Mouse (Mus musculus) ES-E14 (cell line): ENCODE measurements around the gene Ttbk1. TPM values are rescaled to one million over a fixed set of nuclear protein-coding genes. Genes with fewer than 3 reads are reported as not detected.

Experiments
- DNase-seq: peaks from one replicate; pipeline ENCODE4 v3.0.0-alpha.2; 2013; ENCODE audit warnings: low read depth, low spot score
- H3K27ac ChIP-seq: 2 replicates; pipeline ENCODE4 v1.5.1; 2012; ENCODE audit warnings: low read depth, mild to moderate bottlenecking, low read length, moderate library complexity, mixed read lengths; ENCODE audit not compliant: poor library complexity, insufficient read depth, severe bottlenecking
- H3K36me3 ChIP-seq: 2 replicates; pipeline ENCODE4 v1.6.1; 2012; ENCODE audit warnings: mild to moderate bottlenecking, low read length, moderate library complexity, mixed read lengths; ENCODE audit not compliant: control insufficient read depth, poor library complexity, insufficient read depth, severe bottlenecking
- H3K4me1 ChIP-seq, 2 experiments: fragments of 150-350 bp in 1 of 2; sonication (generic) in 1 of 2; 2 replicates each; pipeline ENCODE4 v1.6.1; 2012; ENCODE audit warnings: low read length in 2 of 2, mild to moderate bottlenecking in 1 of 2, mixed read lengths in 1 of 2; ENCODE audit not compliant: control insufficient read depth in 2 of 2, insufficient read depth in 2 of 2, poor library complexity in 1 of 2
- H3K4me3 ChIP-seq, 2 experiments: fragments of 150-350 bp in 1 of 2; sonication (generic) in 1 of 2; 2 replicates each; pipeline ENCODE4 v1.5.1; 2012; ENCODE audit warnings: low read length in 2 of 2, low read depth in 1 of 2, mild to moderate bottlenecking in 1 of 2, mixed read lengths in 1 of 2; ENCODE audit not compliant: insufficient read depth in 1 of 2, poor library complexity in 1 of 2, severe bottlenecking in 1 of 2
- H3K9ac ChIP-seq: 2 replicates; pipeline ENCODE4 v1.6.1; 2012; ENCODE audit warnings: low read depth, mild to moderate bottlenecking, low read length, mixed read lengths; ENCODE audit not compliant: poor library complexity, insufficient read depth, severe bottlenecking
- H3K9me3 ChIP-seq: fragments of 150-350 bp; sonication (generic); 2 replicates; pipeline ENCODE4 v1.6.1; 2012; ENCODE audit warnings: low read depth, mild to moderate bottlenecking, low read length; ENCODE audit not compliant: control insufficient read depth, insufficient read depth
- CHD2 ChIP-seq: IDR thresholded peaks from 2 replicates; pipeline ENCODE4 v1.6.1; 2014; ENCODE audit warnings: mild to moderate bottlenecking, low read depth, low read length, inconsistent platforms
- HCFC1 ChIP-seq: IDR thresholded peaks from 2 replicates; pipeline ENCODE4 v1.6.1; 2012; ENCODE audit warnings: low read length, inconsistent platforms, borderline replicate concordance; ENCODE audit not compliant: insufficient read depth
- MAFK ChIP-seq: IDR thresholded peaks from 2 replicates; pipeline ENCODE4 v1.6.1; 2014; ENCODE audit warnings: mild to moderate bottlenecking, low read depth, low read length, inconsistent platforms; ENCODE audit not compliant: insufficient read depth
- ZC3H11A ChIP-seq: IDR thresholded peaks from 2 replicates; pipeline ENCODE4 v1.6.1; 2012; ENCODE audit warnings: low read depth, mild to moderate bottlenecking, inconsistent platforms, low read length, borderline replicate concordance
- ZNF384 ChIP-seq: IDR thresholded peaks from 2 replicates; pipeline ENCODE4 v1.6.1; 2012; ENCODE audit warnings: low read depth, low read length, inconsistent platforms
- in situ Hi-C, 2 experiments: fragments of 600-800 bp; cut with MboI; formaldehyde crosslinking; loops; one replicate each; pipeline ENCODE4 v1.15.1; 2025; ENCODE audit warnings: low sequenced_read_pairs in 2 of 2, inconsistent platforms in 1 of 2; ENCODE audit not compliant: unreplicated experiment in 2 of 2
- total RNA-seq: library from RNA; depleted of rRNA; stranded (reverse); fragments of 300-350 nt; gene quantifications from 2 replicates; pipeline ENCODE4 v1.2.3, GENCODE M21; 2012

The Ttbk1 gene
- total RNA-seq, 1 experiment: 0.98 TPM

DNA sequence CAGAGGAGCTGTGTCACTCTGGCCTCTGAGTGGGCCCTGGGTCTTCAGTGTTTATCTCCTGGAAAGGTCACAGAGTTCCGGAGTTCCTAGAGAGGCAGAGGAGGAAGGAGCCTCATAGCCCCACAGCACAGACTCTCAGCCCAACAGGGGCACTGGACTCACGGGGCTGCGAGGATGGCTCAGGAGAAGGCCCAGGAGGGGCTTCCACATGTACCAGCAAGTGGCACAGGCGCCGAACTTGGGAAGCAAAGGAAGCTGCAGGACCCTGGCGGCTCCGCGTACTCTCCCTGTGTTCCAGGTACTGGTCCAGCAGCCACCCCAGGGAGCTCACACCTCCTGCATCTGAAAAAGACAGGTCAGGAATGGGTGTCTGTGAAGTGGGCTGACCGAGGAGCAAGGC is 33.7 kb upstream of the Ttbk1 start:
- no peak overlapping the region for H3K27ac ChIP-seq
- TF ChIP-seq ZC3H11A (no peak), ZNF384 (no peak), HCFC1 (no peak), CHD2 (no peak), MAFK (no peak)
- in situ Hi-C loops: no loop called here
- no peak for DNase-seq
- H3K9ac ChIP-seq: no peak overlapping the region
- no peaks in the 10 kb centered on the region for H3K9me3 ChIP-seq
- H3K4me3 ChIP-seq: peak overlapping the region; percentile 60 to 61; a peak in 2 of 4 replicates
- H3K4me1 ChIP-seq: peaks cover 0 to 5% of the 10 kb centered on the region in 2 experiments; a peak in 1 of 4 replicates
- H3K36me3 ChIP-seq: no peaks in the 10 kb centered on the region

GRCm38 (mm10) chr17:46520385-46520979 is 33.0 kb upstream of the Ttbk1 start:
- Histone ChIP-seq H3K9ac (peak overlapping the region; percentile 53), H3K36me3 (no peaks in the 10 kb centered on the region), H3K4me1 (peaks cover 0 to 5% of the 10 kb centered on the region in 2 experiments; a peak in 1 of 4 replicates), H3K4me3 (peak overlapping the region; percentile 60 to 61), H3K27ac (no peak overlapping the region), H3K9me3 (no peaks in the 10 kb centered on the region)
- DNase-seq: no peak
- TF ChIP-seq CHD2 (no peak), MAFK (no peak), ZNF384 (no peak), HCFC1 (no peak), ZC3H11A (no peak)
- in situ Hi-C loops: no loop called here

GRCm38 (mm10) chr17:46519971-46520370 is 32.5 kb upstream of the Ttbk1 start:
- TF ChIP-seq MAFK (no peak), HCFC1 (no peak), CHD2 (no peak), ZNF384 (no peak), ZC3H11A (no peak)
- Histone ChIP-seq H3K9me3 (no peaks in the 10 kb centered on the region), H3K36me3 (no peaks in the 10 kb centered on the region), H3K9ac (0 out of 2 replicates have a peak overlapping the region, but pooled peaks have one; percentile 53), H3K4me1 (peaks cover 0 to 5% of the 10 kb centered on the region in 2 experiments; a peak in 1 of 4 replicates), H3K4me3 (peak overlapping the region; percentile 60 to 61; a peak in 3 of 4 replicates), H3K27ac (no peak overlapping the region)
- in situ Hi-C loops: no loop called here
- DNase-seq: no peak

- Histone ChIP-seq H3K36me3 (no peaks in the 10 kb centered on the region), H3K9ac (no peak overlapping the region), H3K9me3 (no peaks in the 10 kb centered on the region), H3K4me3 (no peak overlapping the region), H3K4me1 (0 out of 4 replicates have a peak, but pooled peaks cover 0 to 2% of the 10 kb centered on the region in 2 experiments), H3K27ac (no peak overlapping the region)
- no peak for TF ChIP-seq ZNF384
- peak; percentile 93 for TF ChIP-seq HCFC1
- no peak for DNase-seq
- in situ Hi-C loops: no loop called here
These were observed 25.9 kb upstream of the Ttbk1 start for GRCm38 (mm10) chr17:46513329-46513728.
